Mouse (Mus musculus): ENCODE measurements around the gene Map2k1. TPM values are rescaled to one million over a fixed set of nuclear protein-coding genes. Genes with fewer than 3 reads are reported as not detected.
"Not testable (repeated sequence)": the region's sequence is repeated elsewhere in the genome, so short reads cannot be mapped to it uniquely, and the experiment has no call there.

Gene Map2k1
- total RNA-seq (2015) = 79.7 and 92.9 TPM in 2 replicates
- total RNA-seq (2017) = 114 and 117 TPM in 2 replicates

GRCm38 (mm10) chr9:64253021-64253904 is at the start of gene Map2k1:
Gene Map2k1, minus strand, starts transcription at chr9:64253631.
- peak; percentile 96 for ATAC-seq (ENCODE audit: poor library complexity, severe bottlenecking)

GRCm38 (mm10) chr9:64303086-64303485 is 49.7 kb upstream of the Map2k1 start:
- ATAC-seq (ENCODE audit: poor library complexity, severe bottlenecking) = not testable (repeated sequence)

GRCm38 (mm10) chr9:64282404-64282987 is 29.1 kb upstream of the Map2k1 start:
- no peak for ATAC-seq (ENCODE audit: poor library complexity, severe bottlenecking)

- no peak for ATAC-seq (ENCODE audit: poor library complexity, severe bottlenecking)
These were observed 28.3 kb upstream of the Map2k1 start for GRCm38 (mm10) chr9:64281781-64282178.

GRCm38 (mm10) chr9:64281105-64281780 is 27.8 kb upstream of the Map2k1 start, which contains the start of gene Tipin:
Gene Tipin, plus strand, starts transcription at chr9:64281581.
- peak; percentile 98 for ATAC-seq (ENCODE audit: poor library complexity, severe bottlenecking)

- ATAC-seq (ENCODE audit: poor library complexity, severe bottlenecking) = no peak
These were observed 25.4 kb upstream of the Map2k1 start for GRCm38 (mm10) chr9:64278665-64279310.

GRCm38 (mm10) chr9:64277706-64278105 is 24.3 kb upstream of the Map2k1 start:
- peak; percentile 47; the same call in 1 of the 2 replicates for ATAC-seq (ENCODE audit: poor library complexity, severe bottlenecking)

GRCm38 (mm10) chr9:64274919-64275318 is 21.5 kb upstream of the Map2k1 start:
- ATAC-seq (ENCODE audit: poor library complexity, severe bottlenecking) = no peak

- ATAC-seq (ENCODE audit: poor library complexity, severe bottlenecking) = no peak
These were observed 20.9 kb upstream of the Map2k1 start for GRCm38 (mm10) chr9:64274291-64274690.

GRCm38 (mm10) chr9:64273757-64274156 is 20.3 kb upstream of the Map2k1 start:
- no peak for ATAC-seq (ENCODE audit: poor library complexity, severe bottlenecking)

GRCm38 (mm10) chr9:64272611-64273010 is 19.2 kb upstream of the Map2k1 start:
- ATAC-seq (ENCODE audit: poor library complexity, severe bottlenecking) = peak; percentile 67

GRCm38 (mm10) chr9:64271249-64271648 is 17.8 kb upstream of the Map2k1 start:
- ATAC-seq (ENCODE audit: poor library complexity, severe bottlenecking) = no peak

- ATAC-seq (ENCODE audit: poor library complexity, severe bottlenecking) = not testable (repeated sequence)
These were observed 15.4 kb upstream of the Map2k1 start for GRCm38 (mm10) chr9:64268836-64269235.

GRCm38 (mm10) chr9:64268196-64268595 is 14.8 kb upstream of the Map2k1 start:
- ATAC-seq (ENCODE audit: poor library complexity, severe bottlenecking) = no peak

- ATAC-seq (ENCODE audit: poor library complexity, severe bottlenecking) = no peak
These were observed 13.8 kb upstream of the Map2k1 start for GRCm38 (mm10) chr9:64267231-64267630.

GRCm38 (mm10) chr9:64264813-64265212 is 11.4 kb upstream of the Map2k1 start:
- ATAC-seq (ENCODE audit: poor library complexity, severe bottlenecking) = no peak

GRCm38 (mm10) chr9:64261023-64261422 is 7.6 kb upstream of the Map2k1 start:
- no peak for ATAC-seq (ENCODE audit: poor library complexity, severe bottlenecking)

GRCm38 (mm10) chr9:64259906-64260305 is 6.5 kb upstream of the Map2k1 start:
- ATAC-seq (ENCODE audit: poor library complexity, severe bottlenecking) = no peak

GRCm38 (mm10) chr9:64256204-64256603 is 2.8 kb upstream of the Map2k1 start:
- no peak for ATAC-seq (ENCODE audit: poor library complexity, severe bottlenecking)

GRCm38 (mm10) chr9:64255422-64255821 is 2.0 kb upstream of the Map2k1 start:
- ATAC-seq (ENCODE audit: poor library complexity, severe bottlenecking) = no peak

GRCm38 (mm10) chr9:64252591-64253020 is 825 bp downstream of the Map2k1 start:
- ATAC-seq (ENCODE audit: poor library complexity, severe bottlenecking) = no peak

All from megakaryocyte, adult 5-6 weeks (primary cell).